Mouse (Mus musculus) gastrocnemius, postnatal 36 days (tissue): ENCODE measurements around the gene Hadh. TPM values are rescaled to one million over a fixed set of nuclear protein-coding genes. Genes with fewer than 3 reads are reported as not detected.

Experiments
- DNase-seq, 2 experiments: peaks; one replicate each; pipeline ENCODE4 v3.0.0; 2022
- intact Hi-C: fragments of 180-260 bp; cut with DNase I; formaldehyde crosslinking; loops from one replicate; pipeline ENCODE4 v1.15.1; 2025
- long read RNA-seq, 2 experiments: library from polyadenylated mRNA; stranded (forward); transcript quantifications; one replicate each; pipeline ENCODE4 v2.0.0; 2021
- total RNA-seq, 2 experiments: library from RNA; stranded (reverse); gene quantifications; 2 replicates each; pipeline ENCODE4 v1.2.3; 2021

The Hadh gene
- total RNA-seq: 100 to 1,000 TPM; 176 to 189 TPM
- long read RNA-seq, experiment 1, transcript Hadh-201 (8 exons, 1,789 nt): major isoform, 185 of 216 reads
- long read RNA-seq, experiment 1, partial matches to known transcripts: 5 of 216 reads
- long read RNA-seq, experiment 1, other reads (novel, unspliced or antisense): 26 of 216 reads
- long read RNA-seq, experiment 2, transcript Hadh-201 (8 exons, 1,789 nt): major isoform, 220 of 250 reads
- long read RNA-seq, experiment 2, partial matches to known transcripts: 7 of 250 reads
- long read RNA-seq, experiment 2, other reads (novel, unspliced or antisense): 23 of 250 reads

GRCm38 (mm10) chr3:131271559-131272373 is at the start of gene Hadh:
Gene Hadh (minus strand): TSS chr3:131272101.
- intact Hi-C loops: no loop called here
- DNase-seq: peak; percentile 80 to 83

- intact Hi-C loops: loop anchor here (1.0 to 5.0 kb wide), 2 partner anchors 202 to 232 kb away; no protein-coding TSS in a partner anchor
- peak; percentile 46 to 74 for DNase-seq
These were observed 48.3 kb upstream of the Hadh start for GRCm38 (mm10) chr3:131320184-131320583.

GRCm38 (mm10) chr3:131318211-131318610 is 46.3 kb upstream of the Hadh start:
- no peak for DNase-seq
- intact Hi-C loops: no loop called here

- intact Hi-C loops: no loop called here
- DNase-seq: no peak
These were observed 45.2 kb upstream of the Hadh start for GRCm38 (mm10) chr3:131317126-131317525.

- DNase-seq: no peak
- intact Hi-C loops: no loop called here
These were observed 44.1 kb upstream of the Hadh start for GRCm38 (mm10) chr3:131315957-131316510.

GRCm38 (mm10) chr3:131312340-131312739 is 40.4 kb upstream of the Hadh start:
- intact Hi-C loops: no loop called here
- no peak for DNase-seq

- intact Hi-C loops: no loop called here
- DNase-seq: no peak
These were observed 38.7 kb upstream of the Hadh start for GRCm38 (mm10) chr3:131310572-131310971.

GRCm38 (mm10) chr3:131307811-131308210 is 35.9 kb upstream of the Hadh start:
- intact Hi-C loops: no loop called here
- DNase-seq: no peak

GRCm38 (mm10) chr3:131306255-131306654 is 34.4 kb upstream of the Hadh start:
- intact Hi-C loops: no loop called here
- DNase-seq: no peak

GRCm38 (mm10) chr3:131303320-131303714 is 31.4 kb upstream of the Hadh start:
- no peak for DNase-seq
- intact Hi-C loops: loop anchor here (5.0 kb wide), 1 partner anchor 249 kb away; no protein-coding TSS in a partner anchor

GRCm38 (mm10) chr3:131302452-131303319 is 30.8 kb upstream of the Hadh start, which contains the start of gene Cyp2u1:
Gene Cyp2u1 (minus strand): TSS chr3:131303227.
- intact Hi-C loops: loop anchor here (5.0 kb wide), 1 partner anchor 250 kb away; no protein-coding TSS in a partner anchor
- DNase-seq: peak; percentile 85 to 88

- intact Hi-C loops: loop anchor here (5.0 kb wide), 1 partner anchor 252 kb away; no protein-coding TSS in a partner anchor
- no peak for DNase-seq
These were observed 28.0 kb upstream of the Hadh start for GRCm38 (mm10) chr3:131299908-131300307.

GRCm38 (mm10) chr3:131299078-131299477 is 27.2 kb upstream of the Hadh start:
- DNase-seq: no peak
- intact Hi-C loops: no loop called here

- intact Hi-C loops: no loop called here
- DNase-seq: no peak
These were observed 25.0 kb upstream of the Hadh start for GRCm38 (mm10) chr3:131296893-131297292.

- intact Hi-C loops: no loop called here
- no peak for DNase-seq
These were observed 23.8 kb upstream of the Hadh start for GRCm38 (mm10) chr3:131295513-131296200.

- DNase-seq: no peak
- intact Hi-C loops: no loop called here
These were observed 22.6 kb upstream of the Hadh start for GRCm38 (mm10) chr3:131294503-131294902.

GRCm38 (mm10) chr3:131292959-131293358 is 21.1 kb upstream of the Hadh start:
- intact Hi-C loops: no loop called here
- DNase-seq: no peak

- intact Hi-C loops: no loop called here
- DNase-seq: no peak
These were observed 20.4 kb upstream of the Hadh start for GRCm38 (mm10) chr3:131292349-131292748.

GRCm38 (mm10) chr3:131291890-131292289 is 20.0 kb upstream of the Hadh start:
- intact Hi-C loops: no loop called here
- no peak for DNase-seq

GRCm38 (mm10) chr3:131274151-131274550 is 2.2 kb upstream of the Hadh start:
- no peak for DNase-seq

More at GRCm38 (mm10) chr3:131274151-131274550, 2.2 kb upstream of the Hadh start:
- intact Hi-C loops: no loop called here
